Mouse (Mus musculus) myocyte (in vitro differentiated cells): ENCODE data around the gene 2700097O09Rik.
"Not testable (repeated sequence)": the region's sequence is repeated elsewhere in the genome, so short reads cannot be mapped to it uniquely, and the experiment has no call there.

Source experiments
- MYOG ChIP-seq, 3 experiments: IDR thresholded peaks; one replicate each; pipeline ENCODE4 v1.6.1; 2011; ENCODE audit warnings: control low read depth in 2 of 3, low read depth in 2 of 3, mild to moderate bottlenecking in 2 of 3; ENCODE audit not compliant: insufficient read length in 2 of 3, control insufficient read depth in 1 of 3, insufficient read depth in 1 of 3
- POLR2A ChIP-seq: IDR thresholded peaks from one replicate; pipeline ENCODE4 v1.6.1; 2011; ENCODE audit warnings: low read depth, mild to moderate bottlenecking, control low read depth, moderate library complexity; ENCODE audit not compliant: insufficient read length
- SRF ChIP-seq: IDR thresholded peaks from one replicate; pipeline ENCODE4 v1.6.1; 2011; ENCODE audit warnings: low read depth; ENCODE audit not compliant: control insufficient read depth, insufficient read length
- TCF12 ChIP-seq: IDR thresholded peaks from one replicate; pipeline ENCODE4 v1.6.1; 2011; ENCODE audit warnings: mild to moderate bottlenecking, control low read depth; ENCODE audit not compliant: poor library complexity, insufficient read depth, severe bottlenecking
- USF1 ChIP-seq: IDR thresholded peaks from one replicate; pipeline ENCODE4 v1.6.1; 2011; ENCODE audit warnings: low read depth, mild to moderate bottlenecking, control low read depth, moderate library complexity

DNA sequence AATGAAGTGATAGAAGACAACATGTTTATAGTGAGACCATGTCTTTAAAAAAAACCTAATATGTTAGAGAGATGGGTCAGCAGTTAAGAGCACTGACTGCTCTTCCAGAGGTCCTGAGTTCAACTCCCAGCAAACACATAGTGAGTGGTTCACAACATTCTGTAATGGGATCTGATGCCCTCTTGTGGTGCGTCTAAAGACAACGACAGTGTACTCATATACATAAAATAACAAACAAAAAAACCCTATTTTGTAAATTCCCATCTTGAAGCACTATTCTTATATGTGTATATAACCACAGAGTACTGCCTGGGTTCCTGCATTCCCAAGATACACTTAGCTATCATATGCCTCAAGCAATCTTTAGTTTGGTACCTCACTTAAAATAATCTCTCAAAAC is 1.2 kb downstream of the 2700097O09Rik start:
- TF ChIP-seq SRF; POLR2A; TCF12; MYOG (IDR thresholded peaks at IDR 0.05; ENCODE audit: control insufficient read depth in 1 of 3, insufficient read depth in 1 of 3, insufficient read length in 2 of 3, low read depth in 2 of 3); USF1: not testable (repeated sequence)
